Mouse (Mus musculus) cerebellum, adult 2 months (tissue): Measurements from ENCODE around the gene Spata3.

ENCODE experiments used
- CTCF ChIP-seq: fragments of 200-500 bp; IDR thresholded peaks from 2 replicates; pipeline ENCODE4 v1.5.1; 2011; ENCODE audit warnings: low read depth, mild to moderate bottlenecking, control low read depth, low read length, moderate library complexity, borderline replicate concordance; ENCODE audit not compliant: insufficient read depth
- POLR2A ChIP-seq: fragments of 200-500 bp; IDR thresholded peaks from 2 replicates; pipeline ENCODE4 v1.6.1; 2011; ENCODE audit warnings: low read length, control low read depth, borderline replicate concordance; ENCODE audit not compliant: insufficient read depth

DNA sequence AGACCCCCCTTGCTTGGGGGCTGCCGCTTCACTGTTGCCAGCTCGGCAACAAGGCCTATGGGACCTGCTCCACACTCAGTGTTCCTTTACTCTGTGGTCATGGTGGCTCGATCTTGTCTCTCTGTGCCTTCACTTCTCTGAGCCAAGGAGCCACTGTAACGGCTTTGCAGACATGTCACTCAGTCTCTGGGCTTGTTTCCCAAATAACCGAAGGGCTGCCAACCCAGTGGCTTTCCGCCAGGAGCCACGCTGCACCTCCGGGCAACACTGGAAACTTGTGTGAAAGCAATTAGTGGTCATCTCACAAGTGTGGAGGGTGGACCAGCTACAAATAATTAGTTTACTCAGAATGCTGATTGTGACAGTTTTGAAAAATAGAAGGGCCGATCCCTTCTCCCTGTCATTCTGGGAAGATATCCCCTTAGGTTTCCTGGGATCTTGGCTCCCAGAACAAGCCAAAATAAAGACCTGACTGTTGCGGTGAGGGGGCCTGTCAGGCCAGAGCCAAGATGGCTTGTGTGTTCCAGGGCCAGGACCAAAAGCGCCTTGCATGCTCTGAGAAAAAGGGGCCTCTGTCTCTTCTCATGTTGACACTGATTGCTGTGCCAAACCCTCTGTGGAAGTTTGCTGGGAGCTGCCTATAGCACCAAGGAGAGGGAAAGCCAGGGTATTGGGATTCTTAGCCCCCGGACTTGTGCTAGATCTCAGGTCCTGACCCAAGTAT, 36.7 kb downstream of the Spata3 start:
- no peak for TF ChIP-seq POLR2A
- TF ChIP-seq CTCF = no peak
